Mouse (Mus musculus) limb, embryonic 10.5 days (tissue): ENCODE measurements around the gene Blmh. TPM values are rescaled to one million over a fixed set of nuclear protein-coding genes. Genes with fewer than 3 reads are reported as not detected.

ENCODE experiments used
- DNase-seq: peaks from one replicate; pipeline ENCODE4 v3.0.0-alpha.2; 2017; ENCODE audit warnings: low spot score
- H3K27ac ChIP-seq: fragments of 300-500 bp; sonication (generic); 2 replicates; pipeline ENCODE4 v1.5.1; 2016; ENCODE audit warnings: mild to moderate bottlenecking
- H3K27me3 ChIP-seq: fragments of 300-500 bp; sonication (generic); 2 replicates; pipeline ENCODE4 v1.6.1; 2016; ENCODE audit warnings: low read depth, mild to moderate bottlenecking; ENCODE audit not compliant: poor library complexity, severe bottlenecking
- H3K36me3 ChIP-seq: fragments of 300-500 bp; sonication (generic); 2 replicates; pipeline ENCODE4 v1.6.1; 2016; ENCODE audit warnings: mild to moderate bottlenecking, moderate library complexity
- H3K4me1 ChIP-seq: fragments of 300-500 bp; sonication (generic); 2 replicates; pipeline ENCODE4 v1.6.1; 2016
- H3K4me3 ChIP-seq: fragments of 300-500 bp; sonication (generic); 2 replicates; pipeline ENCODE4 v1.5.1; 2016; ENCODE audit warnings: mild to moderate bottlenecking, moderate library complexity
- H3K9me3 ChIP-seq: fragments of 300-500 bp; sonication (generic); replicated peaks from 2 replicates; pipeline ENCODE4 v1.6.1; 2016; ENCODE audit warnings: mild to moderate bottlenecking
- WGBS: fragments of 180-500 bp; shearing (Covaris S2); methylation state at CpG from one replicate; pipeline ENCODE4 v1.1.7; 2016; 5-methylcytosine and 5-hydroxymethylcytosine counted together
- polyA plus RNA-seq: library from polyadenylated mRNA; unstranded; fragments of >200 nt; fragmentation: Nextera tagmentation; extraction: Ambion mirVana; gene quantifications from 2 replicates; pipeline ENCODE4 v1.2.1, GENCODE M21; 2016

The Blmh gene
- polyA plus RNA-seq, result 200 and 201 TPM in 2 replicates

DNA sequence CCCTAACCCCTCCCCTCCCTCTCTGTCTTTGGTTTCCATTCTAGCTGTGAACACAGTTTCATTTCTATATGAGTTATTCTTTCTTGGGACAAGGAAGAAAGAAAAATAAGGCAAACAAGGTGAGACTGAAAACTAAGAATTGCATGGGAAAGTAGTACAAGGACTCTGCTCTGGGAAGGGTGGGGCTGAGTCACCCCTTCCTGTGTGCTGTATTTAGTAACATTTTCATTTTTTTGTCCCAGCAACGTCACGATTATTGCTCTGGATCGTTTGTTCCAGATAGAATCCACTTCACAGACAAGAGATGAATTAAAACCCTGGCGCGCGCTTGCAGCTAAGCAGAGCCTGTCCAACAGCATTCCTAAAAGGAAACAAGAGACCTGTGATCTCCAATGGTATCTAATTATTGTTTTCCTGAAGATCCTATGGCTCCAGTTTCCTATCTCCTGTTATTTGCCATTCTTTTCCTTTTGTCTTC, at the start of gene Blmh:
Gene Blmh, plus strand, starts transcription at position 51 of the 478 bp plus-strand sequence.
- Histone ChIP-seq H3K36me3 (no peaks in the 10 kb centered on the region), H3K9me3 (no peaks in the 10 kb centered on the region), H3K4me3 (no peak within 1 kb of the TSS), H3K4me1 (peaks cover 16% of the 10 kb centered on the region), H3K27me3 (no peaks in the 10 kb centered on the region), H3K27ac (no peak within 1 kb of the TSS)
- WGBS, result 82% methylated on average over 6 of the region's 6 CpGs
- no peak for DNase-seq

DNA sequence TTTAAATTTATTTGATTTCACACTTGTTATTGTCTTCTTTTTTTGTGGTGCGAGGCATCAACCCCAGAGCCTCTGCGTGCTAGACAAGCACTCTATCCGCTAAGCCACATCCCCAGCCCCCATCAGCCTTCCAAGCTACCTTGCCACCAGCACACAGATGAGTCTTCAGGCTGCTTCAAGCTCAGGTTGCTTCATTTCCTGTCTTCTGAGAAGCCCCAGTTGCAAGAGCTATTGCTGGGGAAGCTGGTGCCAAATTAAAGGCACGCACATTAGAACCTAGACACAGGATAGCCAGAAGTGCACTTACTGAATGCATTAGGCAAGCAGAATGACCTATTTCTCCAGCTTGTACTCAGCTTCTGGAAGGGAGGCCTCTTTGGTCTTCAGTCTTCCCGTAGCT, 44.8 kb upstream of the Blmh start:
- no peaks in the 10 kb centered on the region for H3K9me3 ChIP-seq
- no peaks in the 10 kb centered on the region for H3K36me3 ChIP-seq
- 84% methylated on average over 5 of the region's 5 CpGs for WGBS
- no peak overlapping the region for H3K27ac ChIP-seq
- no peak overlapping the region for H3K4me3 ChIP-seq
- H3K27me3 ChIP-seq, result no peaks in the 10 kb centered on the region
- no peak for DNase-seq
- no peaks in the 10 kb centered on the region for H3K4me1 ChIP-seq

DNA sequence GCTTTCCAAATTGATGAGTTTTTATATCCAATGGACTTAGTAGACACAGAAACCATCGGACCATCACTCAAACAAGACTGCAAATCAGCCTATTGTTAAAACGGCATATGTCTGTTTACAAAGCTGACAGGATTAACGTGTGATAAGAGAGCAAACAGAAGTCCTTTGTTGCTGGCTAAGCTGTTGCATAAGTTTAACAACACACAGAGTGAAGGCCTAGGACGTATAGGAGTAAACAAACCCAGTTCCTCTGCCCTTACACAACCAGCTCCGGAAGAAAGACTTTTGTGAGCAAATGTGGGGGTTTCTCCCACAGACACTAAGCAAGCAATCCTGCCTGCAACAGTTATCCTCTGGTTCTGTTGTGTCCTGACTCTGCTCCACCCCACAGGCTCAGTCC, 40.2 kb upstream of the Blmh start:
- no peaks in the 10 kb centered on the region for H3K9me3 ChIP-seq
- H3K27me3 ChIP-seq, result no peaks in the 10 kb centered on the region
- 70% methylated on average over 5 of the region's 5 CpGs for WGBS

DNA sequence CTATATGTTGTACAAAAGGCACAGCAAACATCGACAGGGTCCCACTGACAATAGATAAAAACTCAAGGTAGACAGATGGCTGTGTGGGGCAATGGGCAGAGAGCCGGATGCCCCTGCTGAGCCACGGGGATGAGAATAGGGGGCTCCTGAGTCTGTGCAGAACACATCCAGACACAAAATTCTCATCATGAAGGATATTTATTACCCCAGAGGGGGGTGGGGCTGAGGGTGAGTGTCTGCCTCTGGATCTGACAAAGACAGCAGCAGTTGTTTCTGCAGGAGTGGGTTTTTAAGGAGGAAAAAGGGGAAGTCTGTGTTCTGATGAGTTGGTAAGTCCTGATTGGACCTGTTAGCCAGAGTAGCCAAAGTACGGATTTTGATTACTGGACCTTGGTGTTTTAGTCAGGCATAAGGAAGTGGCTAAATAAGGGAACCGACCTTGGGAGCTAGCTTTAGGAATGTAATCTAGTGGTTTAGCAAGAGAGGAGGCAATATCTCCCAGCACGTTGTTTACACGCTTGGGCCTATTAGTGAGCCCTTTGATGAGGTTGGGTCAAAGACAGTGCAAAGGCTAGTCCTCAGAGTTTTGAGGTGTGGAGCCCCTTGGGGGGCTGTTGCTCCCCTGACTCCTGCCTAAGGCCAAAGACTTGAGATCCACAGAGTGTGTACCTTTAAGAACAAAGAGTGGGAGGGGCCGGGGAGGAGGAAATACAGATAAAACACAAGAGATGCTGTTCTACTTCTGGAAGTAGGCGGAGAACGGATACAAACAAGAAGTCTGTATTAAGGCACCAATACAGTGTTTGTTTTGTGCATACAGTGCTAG, 35.1 kb upstream of the Blmh start:
- DNase-seq, result no peak
- Histone ChIP-seq H3K36me3 (no peaks in the 10 kb centered on the region), H3K4me1 (peaks cover 26% of the 10 kb centered on the region), H3K9me3 (no peaks in the 10 kb centered on the region), H3K4me3 (no peak overlapping the region), H3K27ac (0 out of 2 replicates have a peak overlapping the region, but pooled peaks have one; percentile 1), H3K27me3 (no peaks in the 10 kb centered on the region)
- WGBS, result 54% methylated on average over 10 of the region's 10 CpGs

More for the DNA sequence above, 40.2 kb upstream of the Blmh start:
- Histone ChIP-seq H3K27ac (no peak overlapping the region), H3K4me3 (no peak overlapping the region), H3K36me3 (no peaks in the 10 kb centered on the region), H3K4me1 (no peaks in the 10 kb centered on the region)
- DNase-seq, result no peak

DNA sequence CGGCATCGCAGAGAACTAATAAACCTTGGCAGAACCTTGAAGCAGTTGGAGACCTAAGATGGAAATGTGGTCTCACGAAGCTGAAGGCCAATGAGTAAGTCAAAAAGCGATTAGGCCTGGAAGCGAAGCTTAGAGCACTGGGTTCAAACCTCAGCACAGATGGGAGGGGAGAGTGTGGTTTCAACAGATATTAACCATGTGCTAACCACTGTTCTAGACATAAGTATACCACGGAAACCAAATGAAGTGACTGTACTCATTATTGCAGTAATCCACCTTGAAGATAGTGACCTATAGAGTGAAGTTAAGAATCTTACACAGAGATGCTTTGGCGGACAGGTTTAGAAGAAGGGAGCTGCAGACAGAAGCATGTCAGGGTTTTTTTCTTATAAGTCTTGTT, 33.4 kb upstream of the Blmh start:
- Histone ChIP-seq H3K4me1 (peaks cover 26% of the 10 kb centered on the region), H3K9me3 (no peaks in the 10 kb centered on the region), H3K27me3 (no peaks in the 10 kb centered on the region), H3K4me3 (no peak overlapping the region), H3K27ac (no peak overlapping the region), H3K36me3 (no peaks in the 10 kb centered on the region)
- no peak for DNase-seq
- 92% methylated on average over 7 of the region's 7 CpGs for WGBS

DNA sequence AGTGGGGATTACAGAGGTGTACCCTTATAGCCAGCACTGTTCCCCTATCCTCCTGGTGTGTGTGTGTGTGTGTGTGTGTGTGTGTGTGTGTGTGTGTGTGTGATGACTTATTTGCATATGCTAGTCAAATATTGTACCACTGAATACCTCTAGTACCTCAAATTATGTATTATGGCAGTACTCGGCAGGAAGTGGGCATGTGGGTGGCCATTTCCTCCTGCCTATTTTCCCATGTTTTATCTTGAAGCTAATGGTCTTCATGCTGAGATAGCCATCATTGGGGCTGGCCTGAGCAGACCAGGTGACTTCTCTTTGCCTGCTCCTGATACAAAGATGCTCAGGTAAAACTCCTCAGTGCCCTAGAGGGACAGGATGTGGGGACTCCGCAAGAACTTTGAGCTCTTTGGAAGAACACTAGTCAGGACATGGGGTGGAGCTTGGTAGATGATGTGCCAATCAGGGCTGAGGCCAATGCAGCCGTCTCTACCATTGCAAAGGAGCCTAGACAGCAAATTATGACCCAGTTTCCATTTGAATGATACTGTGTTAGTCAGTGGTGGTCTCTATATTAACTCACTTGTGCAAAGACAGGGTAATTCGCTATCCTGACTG, 32.8 kb upstream of the Blmh start:
- Histone ChIP-seq H3K4me3 (no peak overlapping the region), H3K9me3 (no peaks in the 10 kb centered on the region), H3K27ac (no peak overlapping the region), H3K4me1 (peaks cover 26% of the 10 kb centered on the region), H3K36me3 (no peaks in the 10 kb centered on the region), H3K27me3 (no peaks in the 10 kb centered on the region)
- DNase-seq, result no peak
- 85% methylated on average over 4 of the region's 4 CpGs for WGBS

DNA sequence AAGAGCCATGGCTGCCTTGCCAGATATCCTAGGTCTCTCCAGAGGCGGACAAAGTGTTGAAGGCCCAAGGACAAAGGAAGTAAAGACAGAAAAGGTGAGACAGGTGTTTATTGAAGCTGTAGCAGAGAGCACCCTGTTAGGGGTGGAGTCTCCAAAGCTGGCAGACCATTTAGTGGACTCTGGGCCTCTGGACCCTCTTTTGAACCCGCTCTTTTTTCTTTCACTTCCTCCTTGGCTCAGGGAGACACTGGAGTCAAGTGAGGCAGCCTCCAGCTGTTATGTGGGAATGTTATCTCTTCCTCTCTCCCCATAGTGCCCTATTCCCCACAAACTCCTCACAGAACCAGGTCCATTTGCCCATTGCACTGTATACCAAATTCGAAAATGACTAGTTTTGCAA, 31.6 kb upstream of the Blmh start:
- peaks cover 26% of the 10 kb centered on the region for H3K4me1 ChIP-seq
- H3K4me3 ChIP-seq, result no peak overlapping the region
- H3K36me3 ChIP-seq, result no peaks in the 10 kb centered on the region
- WGBS, result 77% methylated on average over 3 of the region's 3 CpGs
- H3K27me3 ChIP-seq, result no peaks in the 10 kb centered on the region
- H3K27ac ChIP-seq, result peak overlapping the region; percentile 30
- H3K9me3 ChIP-seq, result no peaks in the 10 kb centered on the region
- no peak for DNase-seq

DNA sequence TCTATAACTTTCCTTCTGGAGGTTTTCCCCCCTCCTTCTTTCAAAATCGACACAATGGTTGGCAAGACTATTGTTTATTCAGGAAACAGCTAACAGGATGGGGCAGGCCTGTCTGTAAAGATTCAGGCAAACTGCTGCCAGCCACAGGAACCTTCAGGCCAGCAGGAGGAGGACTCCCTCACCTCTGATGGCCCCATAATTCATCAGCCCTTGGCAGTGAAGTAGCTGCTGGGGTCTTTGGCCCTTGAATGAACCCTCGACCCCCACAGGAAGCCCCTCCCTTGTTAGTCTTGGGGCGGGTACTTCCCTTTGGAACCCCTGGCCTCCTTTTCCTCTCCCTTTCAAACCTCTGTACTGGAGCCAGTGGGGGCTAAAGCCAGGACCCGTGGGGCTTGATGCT, 31.0 kb upstream of the Blmh start:
- DNase-seq, result peak; percentile 42
- Histone ChIP-seq H3K9me3 (no peaks in the 10 kb centered on the region), H3K27ac (peak overlapping the region; percentile 63; the same call in 1 of the 2 replicates), H3K27me3 (no peaks in the 10 kb centered on the region), H3K36me3 (no peaks in the 10 kb centered on the region), H3K4me1 (peaks cover 26% of the 10 kb centered on the region), H3K4me3 (0 out of 2 replicates have a peak overlapping the region, but pooled peaks have one; percentile 8)
- WGBS, result 10% methylated on average over 4 of the region's 4 CpGs

DNA sequence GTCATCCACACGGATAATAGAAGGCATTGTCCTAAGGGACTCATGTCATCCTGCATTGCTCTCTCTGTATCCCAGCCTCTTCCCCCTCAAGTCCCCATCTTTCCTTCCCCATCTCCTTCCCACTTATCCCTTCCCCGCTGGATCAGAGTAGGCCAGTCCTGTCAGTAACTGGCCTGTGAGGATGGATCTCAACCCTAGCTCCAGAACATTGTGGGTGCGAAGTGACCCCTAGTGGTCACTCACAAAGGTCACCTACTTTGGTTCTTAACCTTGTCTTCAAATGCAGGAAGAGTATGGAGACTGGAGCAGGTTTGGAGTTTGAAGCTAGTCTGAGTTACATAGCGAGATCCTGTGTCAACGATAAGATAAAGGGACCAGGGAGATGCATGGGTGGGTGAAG, 30.4 kb upstream of the Blmh start:
- no peaks in the 10 kb centered on the region for H3K27me3 ChIP-seq
- peak overlapping the region; percentile 63; the same call in 1 of the 2 replicates for H3K27ac ChIP-seq
- 36% methylated on average over 5 of the region's 5 CpGs for WGBS
- no peaks in the 10 kb centered on the region for H3K9me3 ChIP-seq
- H3K36me3 ChIP-seq, result no peaks in the 10 kb centered on the region
- peaks cover 26% of the 10 kb centered on the region for H3K4me1 ChIP-seq
- 0 out of 2 replicates have a peak overlapping the region, but pooled peaks have one; percentile 5 for H3K4me3 ChIP-seq
- DNase-seq, result peak; percentile 66

DNA sequence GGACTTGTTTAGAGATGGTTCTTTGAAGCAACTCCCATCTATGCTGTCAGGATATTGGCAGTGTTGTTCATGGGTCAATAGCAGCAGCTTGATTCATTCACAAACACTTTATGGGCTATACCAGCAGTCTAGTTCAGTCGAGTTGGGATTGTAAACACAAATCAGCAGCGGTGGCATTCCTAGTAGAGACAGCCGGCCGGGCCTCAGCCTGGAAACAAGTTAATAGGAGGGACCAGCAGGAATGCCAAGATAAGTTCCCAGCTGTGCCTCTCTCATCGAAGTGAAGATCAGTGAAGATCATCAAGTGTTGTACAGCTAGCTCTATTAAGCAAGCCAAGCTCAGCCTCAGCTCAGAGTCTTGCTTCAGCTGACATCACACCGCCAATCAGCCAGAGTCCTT, 28.2 kb upstream of the Blmh start:
- Histone ChIP-seq H3K36me3 (no peaks in the 10 kb centered on the region), H3K27me3 (no peaks in the 10 kb centered on the region), H3K4me1 (peaks cover 26% of the 10 kb centered on the region), H3K27ac (no peak overlapping the region), H3K9me3 (no peaks in the 10 kb centered on the region), H3K4me3 (no peak overlapping the region)
- no peak for DNase-seq
- WGBS, result 74% methylated on average over 6 of the region's 6 CpGs

DNA sequence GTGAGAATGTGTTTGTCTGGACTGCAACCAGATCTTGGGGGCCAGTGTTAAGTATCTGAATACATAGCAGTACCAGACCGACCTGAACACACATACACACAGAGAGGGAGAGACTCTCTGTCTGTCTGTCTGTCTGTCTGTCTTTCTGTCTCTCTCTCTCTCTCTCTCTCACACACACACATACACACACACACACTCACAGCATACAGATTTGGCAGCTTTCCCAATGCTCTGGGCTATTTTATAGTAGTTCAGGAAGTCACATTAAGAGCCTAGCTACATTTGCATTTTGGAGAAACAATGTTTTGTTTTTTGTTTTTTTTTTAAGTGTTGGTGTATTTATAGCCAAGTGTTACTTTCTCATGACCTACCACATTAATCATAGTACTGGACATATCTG, 27.5 kb upstream of the Blmh start:
- Histone ChIP-seq H3K36me3 (no peaks in the 10 kb centered on the region), H3K27me3 (no peaks in the 10 kb centered on the region), H3K27ac (no peak overlapping the region), H3K9me3 (no peaks in the 10 kb centered on the region), H3K4me1 (peaks cover 23% of the 10 kb centered on the region), H3K4me3 (no peak overlapping the region)
- DNase-seq, result no peak
- 73% methylated on average over 1 of the region's 1 CpGs for WGBS

DNA sequence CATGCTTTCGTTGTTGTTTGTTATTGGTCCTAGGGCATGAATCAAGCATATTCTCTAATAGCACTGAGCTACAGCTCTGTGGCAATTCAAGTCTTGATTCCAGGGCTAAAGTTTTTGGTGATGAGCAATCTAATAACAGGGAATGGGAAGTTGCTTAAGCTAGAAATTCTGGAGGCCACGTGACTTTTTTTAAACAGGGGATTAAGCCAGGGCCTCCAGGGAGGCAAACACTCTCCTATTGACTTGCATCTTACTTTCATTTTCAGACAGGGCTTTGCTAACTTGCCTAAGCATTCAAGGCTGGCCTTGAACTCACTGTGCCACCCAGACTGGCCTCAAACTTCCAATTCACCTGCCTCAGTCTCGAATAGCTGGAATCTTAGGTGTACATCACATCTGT, 26.7 kb upstream of the Blmh start:
- DNase-seq, result no peak
- no peaks in the 10 kb centered on the region for H3K36me3 ChIP-seq
- no peaks in the 10 kb centered on the region for H3K9me3 ChIP-seq
- WGBS, result 63% methylated on average over 3 of the region's 3 CpGs
- no peaks in the 10 kb centered on the region for H3K27me3 ChIP-seq
- peaks cover 21% of the 10 kb centered on the region for H3K4me1 ChIP-seq
- no peak overlapping the region for H3K4me3 ChIP-seq
- H3K27ac ChIP-seq, result no peak overlapping the region

DNA sequence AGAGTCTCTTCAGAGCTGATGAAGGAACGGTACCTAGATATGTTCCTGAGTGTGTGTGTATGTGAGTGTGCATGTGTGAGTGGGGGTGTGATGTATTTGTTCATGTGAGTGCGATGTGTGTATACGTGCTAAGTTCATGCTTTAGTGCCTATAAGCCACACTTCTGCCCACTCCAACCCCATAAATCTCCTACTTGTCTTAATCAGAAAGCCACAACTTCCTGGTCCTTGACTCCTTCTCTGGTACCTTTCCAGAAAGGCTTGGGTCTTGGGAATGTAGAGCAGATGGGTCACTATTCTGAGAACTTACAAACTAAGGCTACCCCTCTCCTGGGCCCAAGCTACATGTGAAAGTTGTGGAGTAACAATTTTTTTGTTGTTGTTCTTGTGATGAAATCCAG, 25.9 kb upstream of the Blmh start:
- no peak for DNase-seq
- 89% methylated on average over 3 of the region's 3 CpGs for WGBS
- peaks cover 17% of the 10 kb centered on the region for H3K4me1 ChIP-seq
- no peaks in the 10 kb centered on the region for H3K27me3 ChIP-seq
- H3K9me3 ChIP-seq, result no peaks in the 10 kb centered on the region
- no peaks in the 10 kb centered on the region for H3K36me3 ChIP-seq
- H3K4me3 ChIP-seq, result no peak overlapping the region
- H3K27ac ChIP-seq, result no peak overlapping the region
